Mouse (Mus musculus): ENCODE data around the gene Eral1.

DNA sequence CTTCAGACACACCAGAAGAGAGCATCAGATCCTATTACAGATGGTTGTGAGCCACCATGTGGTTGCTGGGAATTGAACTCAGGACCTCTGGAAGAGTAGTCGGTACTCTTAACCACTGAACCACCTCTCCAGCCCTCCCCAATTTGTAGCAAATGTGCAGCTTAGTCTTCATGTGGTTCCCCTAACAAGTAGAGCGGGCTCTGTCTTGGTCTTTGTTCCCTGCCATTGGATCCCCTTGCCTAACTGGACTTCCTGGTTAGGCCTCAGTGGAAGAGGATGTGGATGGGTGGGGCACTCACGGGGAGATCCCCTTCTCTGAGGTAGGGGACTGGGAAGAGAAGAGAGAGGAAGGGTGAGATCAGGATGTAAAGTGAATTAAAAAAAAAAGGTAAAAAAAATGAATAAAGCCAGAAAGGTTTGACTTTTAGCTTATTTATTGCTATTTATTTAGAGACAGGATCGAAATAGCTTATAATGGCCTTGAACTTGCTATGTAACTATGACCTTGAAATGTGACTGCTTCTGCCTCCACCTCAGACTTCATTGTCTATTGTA is 6.8 kb upstream of the Eral1 start:
- no peak for TF ChIP-seq POLR2A (IDR thresholded peaks at IDR 0.05; ENCODE audit: insufficient read depth, low read depth, low read length)
- TF ChIP-seq EP300 (IDR thresholded peaks at IDR 0.05; ENCODE audit: insufficient read depth, low read depth, low read length) = no peak
- no peak for TF ChIP-seq CTCF (IDR thresholded peaks at IDR 0.05)
